Mouse (Mus musculus) R1 (cell line): ENCODE results near the gene P2ry2.
A peak's percentile ranks its signal among the peaks of the same experiment; 100 is the strongest.

Experiments
- DNase-seq: peaks from one replicate; pipeline ENCODE4 v3.0.0-alpha.2; 2018; ENCODE audit warnings: low read depth, low spot score

The P2ry2 gene

DNA sequence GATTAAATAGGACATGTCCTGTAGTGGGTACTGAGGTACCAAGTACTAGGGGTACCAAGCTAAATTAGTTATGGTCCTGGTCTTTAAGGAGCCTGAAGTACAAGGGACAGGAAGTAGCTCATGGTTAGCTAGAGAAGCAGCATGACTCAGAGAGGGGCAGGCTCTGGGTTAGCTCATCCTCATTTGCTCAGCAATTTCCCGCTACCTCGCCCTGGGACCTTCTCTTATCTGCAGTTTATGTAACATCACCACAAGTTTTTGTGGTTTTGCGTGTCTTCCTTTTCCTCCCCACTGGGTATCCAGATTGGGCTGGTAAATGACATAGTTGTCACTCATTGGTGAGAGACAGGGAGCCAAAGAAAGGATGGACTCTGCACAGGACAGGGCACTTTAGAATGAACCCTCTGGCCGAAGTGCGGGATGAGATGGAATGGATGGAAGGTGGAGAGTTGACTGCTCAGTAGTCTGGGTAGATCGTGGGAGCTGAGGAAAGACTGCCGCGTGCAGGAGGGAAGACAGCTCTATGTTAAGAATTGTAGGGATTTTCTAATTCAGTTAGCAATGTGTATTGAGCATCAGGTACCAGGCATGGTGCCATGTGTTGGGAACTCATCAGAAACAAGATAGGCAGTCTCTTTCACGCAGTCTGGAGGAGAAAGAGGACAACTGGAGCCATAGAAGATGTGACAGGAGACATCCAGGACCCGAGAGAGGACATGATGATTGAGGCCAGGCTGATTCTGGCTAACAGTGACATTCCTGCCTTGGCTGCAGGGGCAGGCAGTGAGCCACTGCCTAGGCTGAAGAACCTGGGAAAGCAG is 15.2 kb upstream of the P2ry2 start:
- no peak for DNase-seq

GRCm38 (mm10) chr7:101026836-101027235 is 14.2 kb upstream of the P2ry2 start:
- DNase-seq, result no peak

DNA sequence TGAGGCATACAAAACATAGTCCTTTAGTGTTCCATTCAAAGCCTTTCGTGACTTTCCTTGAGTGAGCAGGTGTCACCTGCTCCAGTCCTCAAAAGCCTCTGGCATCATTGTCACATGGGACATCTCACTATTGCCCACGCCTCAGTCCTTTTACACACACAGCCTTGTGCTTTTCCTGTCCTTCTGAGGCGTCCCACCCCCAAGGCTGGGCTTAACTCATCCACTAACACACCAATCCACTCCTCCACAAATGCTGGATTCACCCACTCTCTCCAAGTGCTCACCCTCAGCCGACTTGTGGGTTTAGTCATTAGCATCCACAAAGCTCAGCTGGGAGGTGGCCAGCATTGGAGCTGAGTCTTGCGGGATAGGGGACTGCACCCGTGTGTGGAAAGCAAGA is 4.8 kb upstream of the P2ry2 start:
- no peak for DNase-seq

- DNase-seq, result no peak
These were observed 4.4 kb upstream of the P2ry2 start for GRCm38 (mm10) chr7:101017021-101017461.

- no peak for DNase-seq
These were observed 2.3 kb upstream of the P2ry2 start for GRCm38 (mm10) chr7:101014985-101015384.

GRCm38 (mm10) chr7:101014041-101014440 is 1.4 kb upstream of the P2ry2 start:
- no peak for DNase-seq

GRCm38 (mm10) chr7:101011681-101012367 is 842 bp downstream of the P2ry2 start:
- DNase-seq, result peak; percentile 81

- DNase-seq, result no peak
These were observed 1.9 kb downstream of the P2ry2 start for GRCm38 (mm10) chr7:101010741-101011140.

DNA sequence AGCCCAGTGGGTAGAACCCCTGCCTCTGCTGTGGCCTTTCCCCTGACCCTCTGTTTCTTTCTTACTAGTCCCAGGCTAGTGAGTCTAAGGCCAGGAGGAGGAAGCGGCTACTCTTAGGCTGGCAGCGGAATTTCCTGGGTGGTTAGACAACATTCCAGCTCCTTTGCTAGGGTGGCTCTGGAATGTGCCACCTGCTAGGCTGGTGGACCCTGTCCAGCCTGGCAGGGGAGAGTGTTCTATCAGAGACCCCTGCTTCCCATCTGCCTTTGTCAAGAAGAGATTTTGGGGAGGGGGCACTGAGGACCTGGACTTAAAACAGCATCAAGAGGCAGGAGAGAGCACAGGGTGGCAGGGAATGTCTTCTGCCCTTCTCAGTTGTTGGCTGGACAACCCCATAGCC is 6.5 kb downstream of the P2ry2 start:
- DNase-seq, result no peak

- peak; percentile 25 for DNase-seq
These were observed 7.5 kb downstream of the P2ry2 start for GRCm38 (mm10) chr7:101005119-101005518.

DNA sequence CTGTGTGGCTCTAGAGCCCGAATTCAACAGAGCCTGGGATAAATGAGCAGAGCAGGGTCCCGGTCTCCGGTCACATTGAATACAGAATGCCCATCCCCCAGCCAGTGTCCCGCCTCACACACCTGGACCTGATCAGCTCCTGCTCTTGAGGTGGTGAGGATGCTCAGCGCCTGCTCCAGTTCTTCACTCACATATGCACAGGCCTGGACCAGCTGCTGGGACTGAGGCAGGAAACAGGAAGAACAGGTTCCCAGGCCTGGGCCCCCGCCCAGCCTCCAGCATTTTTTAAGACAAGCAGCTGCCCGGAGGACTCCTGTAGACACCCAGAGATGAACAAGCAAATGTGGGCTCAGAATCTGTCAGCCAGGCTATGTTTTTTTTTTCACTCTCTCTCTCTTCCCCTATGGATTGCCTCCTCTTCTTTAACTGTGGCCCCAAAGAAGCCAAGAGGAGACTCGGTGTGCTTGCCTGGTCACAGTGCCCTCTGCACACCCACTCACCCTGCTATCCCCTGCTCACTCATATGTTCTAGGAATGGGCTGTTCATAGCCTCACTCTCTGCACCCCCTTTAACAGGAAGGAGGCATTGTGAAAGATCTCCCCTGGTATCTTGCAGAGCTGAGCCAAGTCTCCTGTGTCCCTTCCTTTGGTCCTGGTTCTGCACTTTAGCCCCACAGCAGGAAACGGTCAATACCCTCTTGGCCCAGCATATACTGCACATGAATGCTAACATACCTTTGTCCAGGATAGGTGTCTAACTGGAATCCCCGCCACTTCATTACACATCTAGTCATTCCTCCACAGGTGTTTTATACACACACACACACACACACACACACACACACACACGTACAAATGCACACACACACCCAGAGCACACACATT is 9.0 kb downstream of the P2ry2 start:
- DNase-seq, result peak; percentile 17

- DNase-seq, result peak; percentile 16
These were observed 10.4 kb downstream of the P2ry2 start for GRCm38 (mm10) chr7:101002274-101002673.

DNA sequence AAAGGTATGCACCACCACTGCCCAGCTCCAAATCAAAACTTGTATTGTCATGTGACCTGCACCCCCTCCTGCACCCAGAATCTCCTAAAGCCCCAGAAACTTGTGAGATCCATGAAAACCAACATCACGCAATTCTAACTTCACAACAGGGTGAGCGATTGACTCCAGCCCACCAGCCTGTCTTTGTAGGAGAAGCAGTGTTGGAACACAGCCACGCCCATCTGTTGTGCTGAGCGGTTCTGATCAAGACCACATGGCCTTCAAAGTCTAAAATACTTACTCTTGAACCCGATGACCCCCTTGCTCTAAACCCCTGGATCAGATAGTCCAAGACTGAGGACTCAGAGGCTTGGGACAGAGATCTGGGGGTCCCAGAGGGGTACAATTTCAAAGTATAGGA is 13.0 kb downstream of the P2ry2 start:
- no peak for DNase-seq

DNA sequence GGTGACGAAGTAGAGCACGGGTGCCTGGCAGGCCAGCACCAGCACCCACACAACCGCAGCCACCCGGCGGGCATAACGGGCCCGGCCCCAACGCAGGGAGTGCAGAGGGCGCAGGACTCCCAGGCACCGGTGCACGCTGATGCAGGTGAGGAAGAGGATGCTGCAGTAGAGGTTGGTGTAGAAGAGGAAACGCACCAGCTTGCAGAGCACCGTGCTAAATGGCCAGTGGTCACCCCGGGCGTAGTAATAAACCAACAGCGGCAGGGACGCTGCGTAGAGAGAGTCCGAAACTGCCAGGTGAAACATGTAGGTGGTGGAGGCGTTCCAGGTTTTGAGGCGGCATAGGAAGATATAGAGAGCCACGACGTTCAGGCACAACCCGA is 14.1 kb downstream of the P2ry2 start:
- no peak for DNase-seq

- DNase-seq, result peak; percentile 10
These were observed 14.6 kb downstream of the P2ry2 start for GRCm38 (mm10) chr7:100997951-100998577.

- DNase-seq, result no peak
These were observed 15.5 kb downstream of the P2ry2 start for GRCm38 (mm10) chr7:100997215-100997614.

GRCm38 (mm10) chr7:100995951-100996350 is 16.7 kb downstream of the P2ry2 start:
- no peak for DNase-seq

DNA sequence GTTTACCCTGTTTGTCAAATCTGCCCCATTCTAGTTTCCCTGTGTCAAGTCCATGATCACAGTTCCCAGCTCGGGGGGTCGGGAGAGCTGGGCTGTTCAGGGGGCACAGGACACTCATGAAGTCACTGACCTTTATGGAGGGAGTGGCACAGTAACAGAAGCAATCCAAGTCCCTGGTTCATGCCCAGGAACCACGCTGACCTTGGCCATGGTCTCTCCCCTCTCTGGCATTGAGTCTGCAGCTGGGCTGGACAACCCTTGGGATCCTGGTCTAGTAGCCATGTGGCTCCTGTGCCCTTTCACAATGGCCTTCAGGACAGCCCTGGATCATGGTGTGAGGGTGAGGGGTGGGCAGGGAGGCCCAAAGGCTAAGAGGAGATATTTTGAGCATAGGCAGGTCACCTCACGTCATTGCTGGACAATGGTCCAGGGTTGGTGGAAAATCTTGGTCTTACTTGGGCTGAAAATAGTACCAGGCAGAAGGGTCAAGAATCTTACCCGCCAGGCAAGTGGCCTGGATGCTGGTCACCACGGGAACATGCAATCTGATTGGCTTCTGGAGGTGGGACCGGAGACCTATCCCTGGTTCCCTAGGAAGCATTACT is 17.3 kb downstream of the P2ry2 start:
- no peak for DNase-seq

DNA sequence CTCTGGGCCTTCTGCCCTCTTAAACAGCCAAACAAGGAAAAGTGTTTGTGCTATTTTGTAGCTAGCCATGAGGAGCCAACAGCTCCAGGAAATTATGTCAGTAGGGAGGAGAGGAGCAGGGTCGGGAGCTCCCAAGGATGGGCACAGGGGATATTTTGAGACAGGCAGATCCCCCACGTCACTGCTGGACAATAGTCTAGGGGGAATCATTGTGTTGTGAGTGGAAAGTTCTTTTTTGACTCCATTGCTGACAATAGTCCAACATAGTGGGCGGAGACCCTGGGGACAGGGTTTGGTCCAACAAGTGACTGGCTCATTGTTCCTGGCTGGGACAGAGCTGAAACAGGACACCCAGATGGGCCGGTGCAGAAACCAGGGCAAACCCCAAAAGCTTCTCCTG is 19.5 kb downstream of the P2ry2 start:
- no peak for DNase-seq

GRCm38 (mm10) chr7:100991972-100992371 is 20.7 kb downstream of the P2ry2 start:
- DNase-seq, result no peak

- no peak for DNase-seq
These were observed 21.9 kb downstream of the P2ry2 start for GRCm38 (mm10) chr7:100990636-100991311.
